Mouse (Mus musculus): ENCODE data around the gene Mpeg1. TPM values are rescaled to one million over a fixed set of nuclear protein-coding genes. Genes with fewer than 3 reads are reported as not detected.

Gene Mpeg1
- polyA plus RNA-seq, 1 experiment = 7.0 TPM

GRCm38 (mm10) chr19:12498321-12498720 lies 37.7 kb downstream of the Mpeg1 start:
- H3K27ac ChIP-seq (ENCODE audit: insufficient read depth, low read length) = no peak overlapping the region
- peaks cover 5% of the 10 kb centered on the region; the same call in 1 of the 2 replicates for H3K4me1 ChIP-seq (ENCODE audit: control insufficient read depth, insufficient read depth, low read length)
- no peak for TF ChIP-seq CTCF (IDR thresholded peaks at IDR 0.05; ENCODE audit: borderline replicate concordance, insufficient read depth, low read length)
- TF ChIP-seq POLR2A (IDR thresholded peaks at IDR 0.05; ENCODE audit: low read depth, low read length) = no peak
- H3K4me3 ChIP-seq (ENCODE audit: insufficient read depth, low read length) = no peak overlapping the region

DNA sequence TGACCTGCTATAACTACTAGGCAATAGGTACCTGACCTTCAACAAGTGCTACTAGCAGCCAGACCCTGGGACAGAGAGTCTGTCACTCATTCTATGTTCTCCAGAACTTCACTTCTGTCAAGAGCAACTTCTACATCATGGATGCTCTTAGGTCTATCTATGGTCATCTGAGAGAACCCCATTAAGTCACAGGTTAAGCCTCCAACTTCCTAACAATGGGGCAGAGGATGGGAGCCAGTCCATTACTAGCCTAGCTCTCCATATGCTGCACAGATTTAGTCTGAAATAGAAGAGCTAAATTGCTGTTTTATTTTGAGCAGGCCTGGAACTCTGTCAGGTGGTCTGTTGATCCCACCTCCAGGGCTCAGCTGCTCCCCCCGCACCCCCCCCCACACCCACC lies 38.4 kb downstream of the Mpeg1 start:
- TF ChIP-seq CTCF (IDR thresholded peaks at IDR 0.05; ENCODE audit: borderline replicate concordance, insufficient read depth, low read length) (no peak), POLR2A (IDR thresholded peaks at IDR 0.05; ENCODE audit: low read depth, low read length) (no peak)
- Histone ChIP-seq H3K4me1 (ENCODE audit: control insufficient read depth, insufficient read depth, low read length) (peaks cover 5% of the 10 kb centered on the region; the same call in 1 of the 2 replicates), H3K27ac (ENCODE audit: insufficient read depth, low read length) (no peak overlapping the region), H3K4me3 (ENCODE audit: insufficient read depth, low read length) (no peak overlapping the region)

GRCm38 (mm10) chr19:12499485-12499884 lies 38.9 kb downstream of the Mpeg1 start:
- Histone ChIP-seq H3K27ac (ENCODE audit: insufficient read depth, low read length) (no peak overlapping the region), H3K4me3 (ENCODE audit: insufficient read depth, low read length) (no peak overlapping the region; the same call in 1 of the 2 replicates), H3K4me1 (ENCODE audit: control insufficient read depth, insufficient read depth, low read length) (peaks cover 5% of the 10 kb centered on the region; the same call in 1 of the 2 replicates)
- TF ChIP-seq POLR2A (IDR thresholded peaks at IDR 0.05; ENCODE audit: low read depth, low read length) = no peak
- TF ChIP-seq CTCF (IDR thresholded peaks at IDR 0.05; ENCODE audit: borderline replicate concordance, insufficient read depth, low read length) = no peak

GRCm38 (mm10) chr19:12500124-12500523 lies 39.5 kb downstream of the Mpeg1 start:
- Histone ChIP-seq H3K27ac (ENCODE audit: insufficient read depth, low read length) (no peak overlapping the region), H3K4me3 (ENCODE audit: insufficient read depth, low read length) (peak overlapping the region; percentile 45), H3K4me1 (ENCODE audit: control insufficient read depth, insufficient read depth, low read length) (peaks cover 5% of the 10 kb centered on the region; the same call in 1 of the 2 replicates)
- TF ChIP-seq POLR2A (IDR thresholded peaks at IDR 0.05; ENCODE audit: low read depth, low read length) (peak; percentile 21; the same call in 1 of the 2 replicates), CTCF (IDR thresholded peaks at IDR 0.05; ENCODE audit: borderline replicate concordance, insufficient read depth, low read length) (no peak)

- H3K4me3 ChIP-seq (ENCODE audit: insufficient read depth, low read length) = peak overlapping the region; percentile 45
- H3K27ac ChIP-seq (ENCODE audit: insufficient read depth, low read length) = no peak overlapping the region
- no peak for TF ChIP-seq POLR2A (IDR thresholded peaks at IDR 0.05; ENCODE audit: low read depth, low read length)
- TF ChIP-seq CTCF (IDR thresholded peaks at IDR 0.05; ENCODE audit: borderline replicate concordance, insufficient read depth, low read length) = no peak
These were observed 40.3 kb downstream of the Mpeg1 start for GRCm38 (mm10) chr19:12500881-12501311.

DNA sequence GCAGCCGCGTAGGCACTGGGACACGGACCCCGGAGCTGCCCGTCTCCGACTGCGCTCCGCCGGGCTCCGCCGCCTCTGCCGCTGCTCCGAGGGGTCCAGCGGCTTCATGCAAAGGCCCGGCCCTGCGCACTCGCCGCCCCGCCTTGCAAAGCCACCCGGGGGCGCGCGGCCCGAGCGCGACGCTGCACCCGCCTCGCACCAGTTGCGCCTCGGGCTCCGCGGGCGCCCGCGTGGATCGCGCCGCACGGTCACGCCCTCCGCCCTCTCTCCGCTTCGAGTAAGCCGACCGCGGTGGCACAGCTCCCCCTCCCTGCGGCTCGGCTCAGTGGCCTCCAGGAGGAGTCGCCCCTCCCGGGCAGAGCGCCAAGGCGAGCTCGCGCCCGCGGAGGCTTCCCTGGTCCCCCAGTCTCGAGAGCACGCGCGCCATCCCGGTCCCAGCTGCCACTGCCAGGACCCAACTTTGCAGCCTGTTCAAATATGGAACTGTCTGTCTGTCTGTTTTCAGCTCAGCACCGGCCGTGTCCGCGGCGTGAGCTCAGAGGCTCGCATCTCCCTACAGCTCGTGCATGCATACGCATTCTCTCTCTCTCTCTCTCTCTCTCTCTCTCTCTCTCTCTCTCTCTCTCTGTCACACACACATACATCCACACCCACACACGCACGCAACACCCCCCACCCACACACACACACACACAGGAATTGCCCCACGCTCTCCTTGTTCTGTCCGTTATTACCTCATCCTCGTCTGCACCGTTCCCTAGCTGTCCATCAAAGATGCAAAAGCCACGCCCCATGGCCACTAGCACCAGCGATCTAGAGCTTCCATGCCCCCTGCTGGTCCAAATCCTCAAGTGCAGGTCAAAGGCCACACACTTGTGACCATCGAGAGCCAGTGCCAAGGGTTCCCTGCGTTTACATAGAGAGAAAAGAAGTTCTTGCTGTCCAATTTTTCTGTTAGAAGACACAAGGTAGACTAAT lies 41.1 kb downstream of the Mpeg1 start, which contains the start of gene Dtx4:
Gene Dtx4 (minus strand): TSS at position 85 of the 978 bp plus-strand sequence.
- H3K4me1 ChIP-seq (ENCODE audit: control insufficient read depth, insufficient read depth, low read length) = peaks cover 5% of the 10 kb centered on the region; the same call in 1 of the 2 replicates
- peak within 1 kb of the TSS; percentile 45 for H3K4me3 ChIP-seq (ENCODE audit: insufficient read depth, low read length)
- TF ChIP-seq CTCF (IDR thresholded peaks at IDR 0.05; ENCODE audit: borderline replicate concordance, insufficient read depth, low read length) = peak; percentile 93
- TF ChIP-seq POLR2A (IDR thresholded peaks at IDR 0.05; ENCODE audit: low read depth, low read length) = peak; percentile 48; the same call in 1 of the 2 replicates
- peak within 1 kb of the TSS; percentile 28; the same call in 1 of the 2 replicates for H3K27ac ChIP-seq (ENCODE audit: insufficient read depth, low read length)

More at GRCm38 (mm10) chr19:12500881-12501311, 40.3 kb downstream of the Mpeg1 start:
- H3K4me1 ChIP-seq (ENCODE audit: control insufficient read depth, insufficient read depth, low read length) = peaks cover 5% of the 10 kb centered on the region; the same call in 1 of the 2 replicates

GRCm38 (mm10) chr19:12502756-12503155 lies 42.2 kb downstream of the Mpeg1 start:
- H3K4me3 ChIP-seq (ENCODE audit: insufficient read depth, low read length) = no peak overlapping the region
- TF ChIP-seq CTCF (IDR thresholded peaks at IDR 0.05; ENCODE audit: borderline replicate concordance, insufficient read depth, low read length) = no peak
- TF ChIP-seq POLR2A (IDR thresholded peaks at IDR 0.05; ENCODE audit: low read depth, low read length) = no peak
- no peak overlapping the region for H3K27ac ChIP-seq (ENCODE audit: insufficient read depth, low read length)
- peaks cover 5% of the 10 kb centered on the region; the same call in 1 of the 2 replicates for H3K4me1 ChIP-seq (ENCODE audit: control insufficient read depth, insufficient read depth, low read length)

DNA sequence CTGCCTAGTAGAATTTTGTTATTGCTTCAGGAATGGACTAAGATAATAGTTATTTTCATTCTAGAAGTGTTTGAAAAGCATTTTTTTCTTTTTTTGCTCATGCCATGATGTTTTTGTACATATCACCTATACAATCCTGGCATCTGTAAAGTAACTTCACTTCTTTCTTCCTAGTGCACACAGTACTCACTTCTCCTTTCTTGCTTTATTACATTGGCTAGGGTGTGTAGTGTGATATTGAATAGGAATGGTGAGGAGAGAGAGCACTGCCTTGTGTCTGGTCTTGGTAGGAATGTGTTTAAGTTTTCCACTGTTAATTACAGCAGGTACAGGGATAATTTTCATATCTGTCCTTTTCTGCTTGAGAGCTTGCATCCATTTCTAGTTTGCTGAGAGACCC lies 54.0 kb downstream of the Mpeg1 start:
- Histone ChIP-seq H3K27ac (ENCODE audit: insufficient read depth, low read length) (no peak overlapping the region), H3K4me3 (ENCODE audit: insufficient read depth, low read length) (no peak overlapping the region), H3K4me1 (ENCODE audit: control insufficient read depth, insufficient read depth, low read length) (no peaks in the 10 kb centered on the region)
- TF ChIP-seq CTCF (IDR thresholded peaks at IDR 0.05; ENCODE audit: borderline replicate concordance, insufficient read depth, low read length) (no peak), POLR2A (IDR thresholded peaks at IDR 0.05; ENCODE audit: low read depth, low read length) (no peak)

Other genes starting within 250 kb of the Mpeg1 start
- not detected in 2 replicates for gene Olfr1432, start 228.2 kb upstream of the Mpeg1 start, polyA plus RNA-seq (2011; ENCODE audit: insufficient read length, low read depth, missing spikeins)
- gene Olfr262, start 219.1 kb upstream of the Mpeg1 start, polyA plus RNA-seq (2011; ENCODE audit: insufficient read length, low read depth, missing spikeins) = not detected in 2 replicates
- not detected in 2 replicates for gene Olfr235, start 199.7 kb upstream of the Mpeg1 start, polyA plus RNA-seq (2011; ENCODE audit: insufficient read length, low read depth, missing spikeins)
- not detected in 2 replicates for gene Olfr1434, start 180.9 kb upstream of the Mpeg1 start, polyA plus RNA-seq (2011; ENCODE audit: insufficient read length, low read depth, missing spikeins)
- gene Olfr1436, start 161.6 kb upstream of the Mpeg1 start, polyA plus RNA-seq (2011; ENCODE audit: insufficient read length, low read depth, missing spikeins) = not detected in 2 replicates
- not detected in 2 replicates for gene Olfr1437, start 135.7 kb upstream of the Mpeg1 start, polyA plus RNA-seq (2011; ENCODE audit: insufficient read length, low read depth, missing spikeins)
- not detected in 2 replicates for gene Olfr1438-ps1, start 124.9 kb upstream of the Mpeg1 start, polyA plus RNA-seq (2011; ENCODE audit: insufficient read length, low read depth, missing spikeins)
- gene Olfr1440, start 73.5 kb upstream of the Mpeg1 start, polyA plus RNA-seq (2011; ENCODE audit: insufficient read length, low read depth, missing spikeins) = not detected in 2 replicates
- not detected in 2 replicates for gene Olfr1441, start 43.3 kb upstream of the Mpeg1 start, polyA plus RNA-seq (2011; ENCODE audit: insufficient read length, low read depth, missing spikeins)
- gene Pfpl, start 32.9 kb upstream of the Mpeg1 start, polyA plus RNA-seq (2011; ENCODE audit: insufficient read length, low read depth, missing spikeins) = not detected in 2 replicates
- gene Dtx4, start 40.7 kb downstream of the Mpeg1 start, polyA plus RNA-seq (2011; ENCODE audit: insufficient read length, low read depth, missing spikeins) = 6.2 and 10.4 TPM in 2 replicates
- 50.9 and 56.0 TPM in 2 replicates for gene Fam111a, start 85.0 kb downstream of the Mpeg1 start, polyA plus RNA-seq (2011; ENCODE audit: insufficient read length, low read depth, missing spikeins)
- gene Gm4952, start 139.2 kb downstream of the Mpeg1 start, polyA plus RNA-seq (2011; ENCODE audit: insufficient read length, low read depth, missing spikeins) = 0.23 TPM in 1 of 2 replicates, not detected in the other
- 0.23 TPM in 1 of 2 replicates, not detected in the other for gene Glyat, start 172.5 kb downstream of the Mpeg1 start, polyA plus RNA-seq (2011; ENCODE audit: insufficient read length, low read depth, missing spikeins)
- not detected in 2 replicates for gene Olfr1442, start 209.7 kb downstream of the Mpeg1 start, polyA plus RNA-seq (2011; ENCODE audit: insufficient read length, low read depth, missing spikeins)
- not detected in 2 replicates for gene Olfr1443, start 217.3 kb downstream of the Mpeg1 start, polyA plus RNA-seq (2011; ENCODE audit: insufficient read length, low read depth, missing spikeins)
- not detected in 2 replicates for gene Keg1, start 235.0 kb downstream of the Mpeg1 start, polyA plus RNA-seq (2011; ENCODE audit: insufficient read length, low read depth, missing spikeins)